Mouse (Mus musculus): ENCODE data around the gene Arhgap44.

- TF ChIP-seq CTCF (IDR thresholded peaks at IDR 0.05; ENCODE audit: borderline replicate concordance, insufficient read depth, low read depth, low read length) (no peak), POLR2A (IDR thresholded peaks at IDR 0.05; ENCODE audit: borderline replicate concordance, insufficient read depth, low read length) (no peak)
Observed at GRCm38 (mm10) chr11:65050819-65051218, 111.9 kb downstream of the Arhgap44 start.
